Mouse (Mus musculus) T-helper 1 cell (primary cell): Measurements from ENCODE around the gene Pakap.

Source experiments
- in situ Hi-C: fragments of 300-600 bp; cut with MboI, MseI; formaldehyde crosslinking; loops from one replicate; pipeline ENCODE4 v1.15.1; 2025; ENCODE audit warnings: high pct_unique_total_duplicates

Gene Pakap

DNA sequence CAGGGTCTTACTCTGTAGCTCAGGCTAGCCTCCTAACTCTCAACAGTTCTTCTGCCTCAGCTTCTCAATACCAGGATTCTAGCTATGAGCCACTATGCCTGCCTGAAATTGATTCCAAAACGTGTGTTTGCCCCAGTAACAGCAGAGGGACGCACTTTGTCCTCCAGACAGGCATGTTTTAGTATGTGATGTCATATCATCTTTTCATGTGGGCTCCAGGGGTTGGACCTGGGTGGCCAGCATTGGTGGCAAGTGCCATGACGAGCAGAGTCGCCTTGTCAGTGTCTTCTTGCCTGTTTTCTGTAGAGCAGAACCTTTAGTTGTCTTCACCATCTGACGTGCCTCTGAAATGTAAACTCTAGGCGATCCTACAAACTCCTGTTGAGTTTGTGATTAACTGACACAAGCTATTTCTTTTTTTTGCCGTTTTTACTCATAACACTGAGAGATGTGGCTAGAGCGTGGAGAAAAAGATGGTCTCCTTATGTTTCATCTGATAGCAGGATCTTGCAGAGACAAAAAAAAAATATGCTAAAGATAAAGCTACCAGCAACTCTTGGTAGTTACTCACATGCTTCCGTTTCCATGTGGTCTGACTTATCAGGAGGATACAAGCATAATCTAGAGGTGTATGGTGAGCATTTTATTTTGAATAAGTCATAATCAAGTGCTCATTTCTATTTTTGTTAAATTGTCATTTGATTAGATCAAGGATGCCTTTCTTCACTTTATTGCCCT, 229.7 kb downstream of the Pakap start:
- in situ Hi-C loops: no loop called here

- in situ Hi-C loops: no loop called here
Observed at GRCm38 (mm10) chr4:57798286-57799018, 230.5 kb downstream of the Pakap start.

GRCm38 (mm10) chr4:57799297-57799696, 231.3 kb downstream of the Pakap start:
- in situ Hi-C loops: no loop called here

GRCm38 (mm10) chr4:57801239-57801638, 233.3 kb downstream of the Pakap start:
- in situ Hi-C loops: no loop called here

- in situ Hi-C loops: no loop called here
Observed at GRCm38 (mm10) chr4:57801986-57802385, 234.0 kb downstream of the Pakap start.

- in situ Hi-C loops: no loop called here
Observed at GRCm38 (mm10) chr4:57802411-57802810, 234.4 kb downstream of the Pakap start.

GRCm38 (mm10) chr4:57804902-57805301, 236.9 kb downstream of the Pakap start:
- in situ Hi-C loops: no loop called here

DNA sequence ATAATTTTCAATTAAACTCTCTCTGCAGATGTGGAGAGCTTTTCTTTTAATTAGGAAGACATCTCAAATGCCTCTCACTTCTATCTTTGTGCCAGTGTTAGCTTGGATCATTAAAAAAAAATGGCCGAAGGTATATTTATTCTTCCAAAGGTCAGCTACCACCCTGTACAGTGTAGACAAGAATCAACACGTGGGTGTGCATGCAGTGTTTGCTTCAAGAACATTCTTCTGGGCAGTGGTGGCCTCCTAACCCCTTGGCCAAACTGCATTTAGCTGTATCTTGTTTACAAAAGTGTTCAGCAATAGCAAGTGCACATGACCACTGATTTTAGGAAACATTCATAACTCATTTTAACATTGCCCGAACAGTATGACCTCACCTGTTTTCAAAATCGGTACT, 241.5 kb downstream of the Pakap start:
- in situ Hi-C loops: no loop called here

- in situ Hi-C loops: no loop called here
Observed at GRCm38 (mm10) chr4:57812075-57812474, 244.1 kb downstream of the Pakap start.

DNA sequence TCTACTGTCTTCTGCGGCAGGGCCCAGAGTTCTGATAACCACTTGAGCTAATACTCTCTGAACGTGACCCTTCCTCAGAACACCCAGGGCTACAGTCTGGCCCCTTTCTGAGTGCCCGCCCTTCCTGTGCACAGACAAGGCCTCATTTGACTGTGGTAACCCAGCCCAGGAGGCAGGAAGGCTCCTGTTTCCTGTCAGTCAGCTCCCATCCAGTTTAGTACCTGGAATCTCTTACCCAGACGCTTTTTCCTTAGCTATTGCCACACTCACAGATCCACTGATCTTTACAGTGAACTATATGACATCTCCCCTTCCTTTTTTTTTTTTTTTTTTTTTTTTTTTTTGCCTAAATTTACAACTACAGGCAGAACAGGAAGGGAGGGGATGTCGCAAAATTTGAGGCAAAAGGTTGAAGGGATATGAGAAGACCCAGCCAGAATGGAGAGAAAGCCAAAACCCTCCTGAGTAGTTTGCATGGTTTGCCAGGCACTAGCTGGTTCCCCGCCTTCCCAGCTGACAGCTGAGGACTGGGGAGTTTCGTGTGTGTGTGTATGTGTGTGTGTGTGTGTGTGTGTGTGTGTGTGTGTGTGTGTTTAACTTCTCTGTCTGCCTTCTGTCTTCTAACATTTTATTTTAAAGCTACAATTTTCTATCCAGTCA, 245.1 kb downstream of the Pakap start:
- in situ Hi-C loops: no loop called here

- in situ Hi-C loops: no loop called here
Observed at GRCm38 (mm10) chr4:57813576-57813945, 245.6 kb downstream of the Pakap start.

DNA sequence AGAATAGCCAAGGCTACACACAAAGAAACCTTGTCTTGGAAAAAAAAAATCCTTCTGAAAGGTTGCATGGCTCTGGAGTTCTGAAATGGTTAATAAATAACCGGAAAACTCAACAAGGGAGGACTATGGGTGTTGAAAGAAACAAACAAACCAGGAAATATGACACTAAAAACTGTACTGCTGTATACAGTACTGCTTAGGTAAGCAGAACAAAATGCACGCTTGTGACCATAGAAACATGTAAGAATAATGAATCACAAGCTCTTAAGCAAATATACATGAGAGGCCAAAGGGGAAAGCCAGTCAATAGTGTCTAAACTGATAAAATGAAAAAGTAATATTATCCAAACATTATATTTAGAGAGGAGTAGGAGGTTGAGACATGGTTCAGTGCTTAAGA, 247.4 kb downstream of the Pakap start:
- in situ Hi-C loops: no loop called here

GRCm38 (mm10) chr4:57816146-57816545, 248.2 kb downstream of the Pakap start:
- in situ Hi-C loops: no loop called here

DNA sequence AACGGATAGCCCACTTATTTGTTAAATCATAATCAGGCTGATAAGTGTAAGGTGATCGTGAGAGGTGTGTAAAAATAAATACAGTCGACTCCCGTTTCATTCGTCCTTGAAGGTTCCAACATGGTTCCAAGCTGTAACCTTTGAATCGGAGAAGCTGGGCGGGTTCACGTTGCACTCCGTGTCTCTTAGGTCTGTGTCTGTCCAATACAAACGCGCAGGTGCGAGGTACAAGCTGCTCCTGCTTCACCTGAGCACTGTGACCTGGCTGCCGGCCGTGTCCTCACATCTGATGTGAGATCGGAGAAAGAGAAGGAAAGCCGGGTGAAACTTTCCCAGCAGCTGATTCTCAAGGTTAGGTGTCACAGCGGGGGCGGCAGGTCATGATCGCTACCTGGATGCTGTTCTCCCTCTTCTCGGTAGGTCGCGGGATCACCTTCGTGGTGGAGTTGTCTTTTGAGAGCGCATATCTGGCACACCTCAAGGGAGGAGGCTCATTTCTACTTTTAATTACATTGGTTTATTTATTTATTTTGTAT, 252.9 kb downstream of the Pakap start:
- in situ Hi-C loops: no loop called here

- in situ Hi-C loops: no loop called here
Observed at GRCm38 (mm10) chr4:57821556-57822356, 253.8 kb downstream of the Pakap start.

- in situ Hi-C loops: no loop called here
Observed at GRCm38 (mm10) chr4:57822641-57823040, 254.7 kb downstream of the Pakap start.

DNA sequence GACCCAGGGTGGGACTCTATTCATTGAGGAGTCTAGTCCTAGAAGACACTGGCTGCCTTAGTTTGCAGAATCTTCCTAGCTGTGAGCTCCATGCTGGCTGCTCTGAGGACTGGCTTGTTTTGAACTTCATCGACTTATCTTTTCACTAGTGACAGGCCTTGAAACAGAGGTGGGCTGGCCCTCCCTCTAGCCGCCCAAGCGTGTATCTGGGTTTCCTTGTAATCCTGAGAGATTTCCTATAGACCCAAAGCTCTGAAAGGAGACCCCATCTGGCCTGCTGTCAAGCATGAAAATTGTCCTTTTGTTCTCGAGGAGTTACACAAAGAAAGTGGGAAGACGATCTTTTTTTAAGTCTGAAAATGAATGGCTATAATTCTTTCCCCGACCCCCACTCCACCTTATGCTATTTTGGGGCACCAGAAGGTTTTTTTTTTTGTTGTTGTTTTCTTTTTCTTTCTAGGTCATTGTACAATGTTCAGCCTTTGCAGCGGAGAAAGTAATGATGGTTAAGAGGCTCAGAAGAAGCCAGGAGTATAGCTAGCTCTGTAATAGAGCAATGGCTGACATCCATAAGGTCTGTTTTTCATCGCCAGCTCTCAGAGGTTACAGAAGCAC, 256.8 kb downstream of the Pakap start:
- in situ Hi-C loops: no loop called here

GRCm38 (mm10) chr4:57826272-57826671, 258.3 kb downstream of the Pakap start:
- in situ Hi-C loops: no loop called here

DNA sequence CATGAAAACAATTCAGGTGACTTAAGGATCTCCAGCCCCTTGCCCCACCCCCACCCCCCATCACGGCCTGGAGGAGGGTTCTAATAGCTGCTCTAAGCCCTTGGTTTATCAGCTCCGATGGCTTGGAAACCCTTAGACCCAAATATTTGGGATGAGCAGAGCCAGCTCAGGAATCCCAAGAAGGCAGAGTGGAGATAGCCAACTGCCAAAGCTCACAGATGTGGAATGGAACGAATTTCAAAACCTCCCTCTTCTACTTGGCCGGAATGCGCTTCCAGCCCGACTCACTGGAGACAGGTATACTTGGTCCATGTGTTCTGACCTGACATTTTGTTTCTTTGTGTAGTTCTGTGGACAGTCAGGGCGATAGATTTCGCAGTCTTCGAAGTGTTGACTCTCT, 261.2 kb downstream of the Pakap start:
- in situ Hi-C loops: no loop called here

GRCm38 (mm10) chr4:57829740-57830139, 261.8 kb downstream of the Pakap start:
- in situ Hi-C loops: no loop called here

DNA sequence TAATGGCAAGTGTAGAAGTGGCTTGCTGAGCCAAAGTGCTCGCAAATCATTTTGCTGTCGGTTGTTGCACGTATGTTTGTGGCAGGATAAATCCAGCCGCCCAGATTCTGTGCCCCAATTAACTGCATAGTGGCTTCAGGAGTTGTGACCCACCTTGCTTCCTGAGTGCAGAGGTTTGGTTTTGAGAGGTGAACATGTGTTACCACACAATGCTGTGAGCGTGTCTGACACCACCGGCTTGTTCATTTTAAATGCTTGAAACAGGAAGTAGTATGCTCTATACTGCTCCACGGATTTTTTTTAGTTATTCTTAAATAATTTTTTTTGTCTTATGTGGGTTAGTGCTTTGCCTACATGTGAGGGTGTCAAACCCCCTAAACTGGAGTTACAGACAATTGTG, 264.3 kb downstream of the Pakap start:
- in situ Hi-C loops: no loop called here
